Mouse (Mus musculus) lung, adult 10 weeks (tissue): ENCODE data around the gene Cep104. TPM values are rescaled to one million over a fixed set of nuclear protein-coding genes. Genes with fewer than 3 reads are reported as not detected.

ENCODE experiments used
- polyA plus RNA-seq: library from polyadenylated mRNA; stranded (reverse); fragments of 350-450 nt; fragmentation: Illumina TruSeq; extraction: RNeasy Lipid Tissue Mini Kit (QIAGEN cat#74804); gene quantifications from one replicate; pipeline ENCODE4 v1.2.3, GENCODE M21; 2014; ENCODE audit warnings: low read depth, low replicate concordance; ENCODE audit not compliant: insufficient read depth

Gene Cep104
- polyA plus RNA-seq, result 8.4 TPM

GRCm38 (mm10) chr4:153974431-153975291, at the start of gene Cep104, which contains the start of gene Dffb:
Cep104 (plus strand) TSS chr4:153975194.
Dffb (minus strand) TSS chr4:153975126.

GRCm38 (mm10) chr4:153956569-153957405, 18.2 kb upstream of the Cep104 start, which contains the start of gene A430005L14Rik:
A430005L14Rik (plus strand) TSS chr4:153957237.

GRCm38 (mm10) chr4:154011646-154012089, 36.7 kb downstream of the Cep104 start, which contains the start of gene Lrrc47:
Lrrc47 (plus strand) TSS chr4:154011731.

GRCm38 (mm10) chr4:154025641-154026440, 50.8 kb downstream of the Cep104 start, which contains the start of gene Smim1:
Smim1 (minus strand) TSS chr4:154026230.

GRCm38 (mm10) chr4:154042577-154042976, 67.6 kb downstream of the Cep104 start, which contains the start of gene Ccdc27:
Ccdc27 (minus strand) TSS chr4:154042677.

Other genes with a start within 250 kb of the Cep104 start
- 37.7 TPM for gene A430005L14Rik, start 18.0 kb upstream of the Cep104 start, polyA plus RNA-seq
- gene Dffb, start 68 bp upstream of the Cep104 start, polyA plus RNA-seq, result 4.7 TPM
- 18.3 TPM for gene Lrrc47, start 36.5 kb downstream of the Cep104 start, polyA plus RNA-seq
- gene Smim1, start 51.0 kb downstream of the Cep104 start, polyA plus RNA-seq, result 64.4 TPM
- not detected for gene Ccdc27, start 67.5 kb downstream of the Cep104 start, polyA plus RNA-seq
- gene Trp73, start 165.0 kb downstream of the Cep104 start, polyA plus RNA-seq, result 2.7 TPM
- 11.6 TPM for gene Wrap73, start 167.2 kb downstream of the Cep104 start, polyA plus RNA-seq
- gene Tprgl, start 185.5 kb downstream of the Cep104 start, polyA plus RNA-seq, result 190 TPM
- 26.4 TPM for gene Megf6, start 195.5 kb downstream of the Cep104 start, polyA plus RNA-seq